Mouse (Mus musculus) CH12.LX (cell line): ENCODE measurements around the gene Lama4. TPM values are rescaled to one million over a fixed set of nuclear protein-coding genes. Genes with fewer than 3 reads are reported as not detected.
A peak's percentile ranks its signal among the peaks of the same experiment; 100 is the strongest.

Experiments
- DNase-seq: peaks from one replicate; pipeline ENCODE4 v3.0.0-alpha.2; 2013; ENCODE audit errors: extremely low read depth
- H3K27ac ChIP-seq: 2 replicates; pipeline ENCODE4 v1.5.1; 2012; ENCODE audit warnings: low read depth, mild to moderate bottlenecking, control low read depth, moderate library complexity; ENCODE audit not compliant: insufficient read depth
- H3K27me3 ChIP-seq: replicated peaks from 2 replicates; pipeline ENCODE3; 2012; ENCODE audit warnings: inconsistent platforms
- H3K36me3 ChIP-seq, 2 experiments: replicated peaks in 1 of 2; 2 replicates each; pipeline versions ENCODE3 to v1.6.1; 2012; ENCODE audit warnings: inconsistent platforms in 1 of 2, low read length in 1 of 2, mild to moderate bottlenecking in 1 of 2, mixed read lengths in 1 of 2, moderate library complexity in 1 of 2; ENCODE audit not compliant: control insufficient read depth in 1 of 2, insufficient read depth in 1 of 2
- H3K4me1 ChIP-seq, 2 experiments: 2 replicates each; pipeline ENCODE4 v1.6.1; 2012; ENCODE audit warnings: inconsistent platforms in 1 of 2, moderate library complexity in 1 of 2; ENCODE audit not compliant: insufficient read depth in 2 of 2, control insufficient read depth in 1 of 2
- H3K4me2 ChIP-seq: 2 replicates; pipeline ENCODE4 v1.6.1; 2012; ENCODE audit warnings: low read depth, mild to moderate bottlenecking, control low read depth; ENCODE audit not compliant: poor library complexity, insufficient read depth, severe bottlenecking
- H3K4me3 ChIP-seq, 3 experiments: fragments of 150-350 bp in 1 of 3; sonication (generic) in 1 of 3; replicated peaks in 1 of 3; 2 replicates each; pipeline versions ENCODE3 to v1.5.1; 2011 to 2012; ENCODE audit warnings: low read depth in 2 of 3, low read length in 2 of 3, mild to moderate bottlenecking in 2 of 3, moderate library complexity in 2 of 3, control low read depth in 1 of 3, improper control_type of control experiment in 1 of 3, inconsistent platforms in 1 of 3, mixed read lengths in 1 of 3; ENCODE audit not compliant: poor library complexity in 1 of 3
- H3K79me2 ChIP-seq: replicated peaks from 2 replicates; pipeline ENCODE4 v1.6.1; 2012; ENCODE audit warnings: mild to moderate bottlenecking, moderate library complexity; ENCODE audit not compliant: control insufficient read depth, poor library complexity, insufficient read depth, severe bottlenecking; ENCODE audit errors: extremely low read depth
- H3K9ac ChIP-seq: 2 replicates; pipeline ENCODE4 v1.6.1; 2012; ENCODE audit warnings: low read depth, mild to moderate bottlenecking, control low read depth, moderate library complexity; ENCODE audit not compliant: insufficient read depth
- H3K9me3 ChIP-seq: replicated peaks from 2 replicates; pipeline ENCODE3; 2012; ENCODE audit warnings: low read length, inconsistent platforms, mixed read lengths
- BHLHE40 ChIP-seq: IDR thresholded peaks from 2 replicates; pipeline ENCODE4 v1.6.1; 2011; ENCODE audit warnings: mild to moderate bottlenecking, low read depth, low read length, improper control_type of control experiment
- CHD2 ChIP-seq: IDR thresholded peaks from 2 replicates; pipeline ENCODE4 v1.6.1; 2011; ENCODE audit warnings: low read length, improper control_type of control experiment
- CTCF ChIP-seq, 2 experiments: IDR thresholded peaks in 1 of 2; conservative IDR thresholded peaks in 1 of 2; 2 replicates each; pipeline ENCODE4 v1.5.1; 2011 to 2012; ENCODE audit warnings: low read depth in 2 of 2, low read length in 2 of 2, improper control_type of control experiment in 1 of 2, inconsistent platforms in 1 of 2, mild to moderate bottlenecking in 1 of 2, moderate library complexity in 1 of 2
- E2F4 ChIP-seq: IDR thresholded peaks from 2 replicates; pipeline ENCODE4 v1.6.1; 2011; ENCODE audit warnings: low read depth, low read length, improper control_type of control experiment; ENCODE audit not compliant: insufficient replicate concordance
- GABPA ChIP-seq: IDR thresholded peaks from 2 replicates; pipeline ENCODE4 v1.6.1; 2012; ENCODE audit warnings: low read depth, low read length, improper control_type of control experiment, inconsistent platforms; ENCODE audit not compliant: insufficient replicate concordance
- HCFC1 ChIP-seq: IDR thresholded peaks from 2 replicates; pipeline ENCODE4 v1.6.1; 2012; ENCODE audit warnings: low read depth, mild to moderate bottlenecking, inconsistent platforms, low read length, improper control_type of control experiment
- JUN ChIP-seq: IDR thresholded peaks from 2 replicates; pipeline ENCODE4 v1.6.1; 2011; ENCODE audit warnings: low read depth, mild to moderate bottlenecking, low read length, improper control_type of control experiment, moderate library complexity; ENCODE audit not compliant: insufficient read depth
- JUND ChIP-seq: conservative IDR thresholded peaks from 2 replicates; pipeline ENCODE4 v1.6.1; 2011; ENCODE audit warnings: low read depth, low read length, improper control_type of control experiment
- KAT2A ChIP-seq: IDR thresholded peaks from 2 replicates; pipeline ENCODE4 v1.6.1; 2012; ENCODE audit warnings: low read length, improper control_type of control experiment, inconsistent platforms; ENCODE audit not compliant: insufficient replicate concordance
- MAFK ChIP-seq: IDR thresholded peaks from 2 replicates; pipeline ENCODE4 v1.6.1; 2011; ENCODE audit warnings: low read length, improper control_type of control experiment; ENCODE audit not compliant: insufficient replicate concordance
- MAX ChIP-seq: IDR thresholded peaks from 2 replicates; pipeline ENCODE4 v1.6.1; 2011; ENCODE audit warnings: low read length, improper control_type of control experiment
- MAZ ChIP-seq: IDR thresholded peaks from 2 replicates; pipeline ENCODE4 v1.6.1; 2012; ENCODE audit warnings: low read depth, mild to moderate bottlenecking, inconsistent platforms, low read length, improper control_type of control experiment, moderate library complexity
- MYC ChIP-seq: IDR thresholded peaks from 2 replicates; pipeline ENCODE4 v1.6.1; 2011; ENCODE audit warnings: low read depth, mild to moderate bottlenecking, improper control_type of control experiment, low read length
- NELFE ChIP-seq: IDR thresholded peaks from 2 replicates; pipeline ENCODE4 v1.6.1; 2011; ENCODE audit warnings: low read depth, low read length, improper control_type of control experiment
- NRF1 ChIP-seq: IDR thresholded peaks from 2 replicates; pipeline ENCODE4 v1.6.1; 2014; ENCODE audit warnings: low read depth, mild to moderate bottlenecking, inconsistent platforms, low read length, improper control_type of control experiment, moderate library complexity
- PAX5 ChIP-seq: IDR thresholded peaks from 2 replicates; pipeline ENCODE4 v1.6.1; 2012; ENCODE audit warnings: low read length, inconsistent platforms, mixed read lengths
- SIN3A ChIP-seq: IDR thresholded peaks from 2 replicates; pipeline ENCODE4 v1.6.1; 2012; ENCODE audit warnings: low read length, improper control_type of control experiment, inconsistent platforms
- SMC3 ChIP-seq: IDR thresholded peaks from 2 replicates; pipeline ENCODE4 v1.6.1; 2011; ENCODE audit warnings: low read depth, low read length, improper control_type of control experiment
- TCF12 ChIP-seq: IDR thresholded peaks from 2 replicates; pipeline ENCODE4 v1.6.1; 2014; ENCODE audit warnings: low read depth, mild to moderate bottlenecking, inconsistent platforms, low read length, improper control_type of control experiment
- UBTF ChIP-seq: IDR thresholded peaks from 2 replicates; pipeline ENCODE4 v1.6.1; 2012; ENCODE audit warnings: low read depth, mild to moderate bottlenecking, inconsistent platforms, low read length, improper control_type of control experiment, moderate library complexity
- ZNF384 ChIP-seq: IDR thresholded peaks from 2 replicates; pipeline ENCODE4 v1.6.1; 2012; ENCODE audit warnings: low read depth, low read length, improper control_type of control experiment, inconsistent platforms
- dilution Hi-C: fragments of 300-500 bp; cut with MboI; formaldehyde crosslinking; loops from 2 replicates; pipeline ENCODE4 v1.14.3; 2020; ENCODE audit warnings: low sequenced_read_pairs; ENCODE audit not compliant: extremely low pct_unique_long_range_greater_than_20kb, extremely low pct_ligation_motif_present
- in situ Hi-C: fragments of 300-500 bp; cut with MboI; formaldehyde crosslinking; loops from 3 replicates; pipeline ENCODE4 v1.14.3; 2019; ENCODE audit warnings: low sequenced_read_pairs, low pct_ligation_motif_present, low pct_unique_long_range_greater_than_20kb, mixed read lengths
- polyA plus RNA-seq: library from polyadenylated mRNA; unstranded; fragments of >175 nt; gene quantifications from 2 replicates; pipeline ENCODE4 v1.2.1, GENCODE M21; 2012; ENCODE audit warnings: low read depth; ENCODE audit not compliant: insufficient read length
- total RNA-seq, 2 experiments: library from RNA; depleted of rRNA; stranded (reverse); fragments of 300-350 nt in 1 of 2; fragments of >200 nt in 1 of 2; gene quantifications; 2 replicates each; pipeline ENCODE4 v1.2.3; 2012 to 2014

Gene Lama4
- total and polyA plus RNA-seq, 3 experiments = 0.08 to 0.50 (median 0.19) TPM

DNA sequence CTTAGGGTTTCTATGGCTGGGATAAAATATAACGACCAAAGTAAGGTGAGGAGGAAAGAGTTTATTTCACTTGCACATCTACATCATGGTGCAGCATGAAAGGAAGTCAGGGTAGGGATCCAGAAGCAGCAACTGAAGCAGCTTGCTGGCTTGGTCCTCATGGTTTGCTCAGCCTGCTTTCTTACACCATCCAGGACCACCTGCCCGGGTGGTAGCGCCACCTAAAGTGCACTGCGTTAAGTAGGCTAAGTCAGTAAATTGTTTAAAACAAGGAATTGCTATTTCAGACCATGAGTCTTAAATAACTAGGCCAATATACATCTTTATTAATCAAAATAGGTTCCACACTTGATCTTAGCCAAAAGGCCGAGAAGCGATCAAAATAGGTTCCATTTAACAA lies 173.4 kb downstream of the Lama4 start:
- Histone ChIP-seq H3K27ac (no peak overlapping the region), H3K27me3 (no peaks in the 10 kb centered on the region), H3K9me3 (no peaks in the 10 kb centered on the region), H3K79me2 (peaks cover 8% of the 10 kb centered on the region), H3K36me3 (peaks cover 32 to 68% of the 10 kb centered on the region in 2 experiments), H3K4me1 (peaks cover 0 to 16% of the 10 kb centered on the region in 2 experiments; a peak in 2 of 4 replicates), H3K9ac (no peak overlapping the region), H3K4me3 (no peak overlapping the region), H3K4me2 (no peak overlapping the region)
- dilution Hi-C loops (no loop called here), in situ Hi-C loops (no loop called here)
- TF ChIP-seq CTCF (conservative IDR thresholded peaks at IDR 0.05 in 1 of 2, IDR thresholded peaks at IDR 0.05 in 1 of 2; ENCODE audit: low read depth in 2 of 2, low read length in 2 of 2) (peak in 1 of 2 experiments; percentile 9; a peak in 1 of 4 replicates), UBTF (no peak)
- DNase-seq = no peak

DNA sequence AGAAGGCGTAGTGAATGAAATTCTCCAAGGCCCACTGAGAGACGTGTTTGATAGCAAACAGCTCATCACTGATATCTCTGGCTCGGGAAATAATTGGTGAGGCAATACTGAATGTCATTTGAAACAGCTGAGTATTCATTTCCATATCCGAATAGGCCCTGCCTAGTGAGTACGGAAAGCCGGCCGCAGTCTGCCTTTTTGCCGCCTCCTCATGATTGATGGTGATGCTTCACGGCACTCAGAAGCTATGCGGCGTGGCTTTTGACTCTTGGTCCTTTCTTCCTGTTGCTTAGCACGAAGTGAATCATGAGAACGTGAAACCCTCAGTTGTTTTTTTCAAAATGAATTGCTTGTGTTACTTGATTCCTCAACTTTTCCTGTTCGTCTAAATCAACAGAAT lies 175.5 kb downstream of the Lama4 start:
- H3K36me3 ChIP-seq = peaks cover 42 to 87% of the 10 kb centered on the region in 2 experiments
- no peaks in the 10 kb centered on the region for H3K9me3 ChIP-seq
- no peaks in the 10 kb centered on the region for H3K27me3 ChIP-seq
- no peak for DNase-seq
- TF ChIP-seq KAT2A = no peak
- TF ChIP-seq CHD2 = no peak
- no peak for TF ChIP-seq MAX
- no peak for TF ChIP-seq ZNF384
- no peak for TF ChIP-seq BHLHE40
- TF ChIP-seq MAZ = no peak
- no peak for TF ChIP-seq TCF12
- no peak overlapping the region for H3K4me2 ChIP-seq
- H3K4me3 ChIP-seq = no peak overlapping the region
- dilution Hi-C loops (no loop called here), in situ Hi-C loops (no loop called here)
- H3K4me1 ChIP-seq = peaks cover 0 to 3% of the 10 kb centered on the region in 2 experiments; a peak in 1 of 4 replicates
- no peak overlapping the region for H3K27ac ChIP-seq
- H3K79me2 ChIP-seq = no peaks in the 10 kb centered on the region
- H3K9ac ChIP-seq = no peak overlapping the region

DNA sequence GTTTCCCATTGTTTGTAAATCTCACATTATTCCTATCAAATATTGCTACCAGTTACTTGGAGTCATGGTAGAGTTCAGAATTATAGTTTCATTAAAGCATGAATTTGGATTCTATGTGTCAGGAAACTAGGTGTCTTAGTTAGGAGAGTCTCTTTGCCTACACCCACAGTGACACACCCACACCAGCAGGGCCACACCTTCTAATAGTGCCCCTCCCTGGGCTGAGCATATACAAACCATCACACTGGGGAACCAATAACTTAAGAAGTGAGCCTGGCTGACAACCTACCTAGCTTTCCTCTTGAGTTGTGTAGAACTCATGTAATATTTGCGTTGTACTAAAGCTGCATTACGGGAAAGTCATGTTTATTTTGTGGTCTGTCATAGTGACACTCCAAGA lies 176.1 kb downstream of the Lama4 start:
- dilution Hi-C loops = no loop called here
- Histone ChIP-seq H3K27ac (no peak overlapping the region), H3K27me3 (no peaks in the 10 kb centered on the region), H3K4me2 (no peak overlapping the region), H3K9ac (no peak overlapping the region), H3K36me3 (peaks cover 42 to 88% of the 10 kb centered on the region in 2 experiments), H3K4me1 (no peaks in the 10 kb centered on the region), H3K79me2 (no peaks in the 10 kb centered on the region), H3K4me3 (no peak overlapping the region), H3K9me3 (no peaks in the 10 kb centered on the region)
- DNase-seq = no peak
- in situ Hi-C loops = no loop called here
- TF ChIP-seq SMC3 (no peak), JUND (no peak), NRF1 (no peak), GABPA (no peak), NELFE (no peak), JUN (no peak), HCFC1 (no peak), E2F4 (no peak), MAFK (no peak), SIN3A (no peak), PAX5 (no peak), CTCF (conservative IDR thresholded peaks at IDR 0.05 in 1 of 2, IDR thresholded peaks at IDR 0.05 in 1 of 2; ENCODE audit: low read depth in 2 of 2, low read length in 2 of 2) (no peak), TCF12 (no peak), CHD2 (no peak), MYC (no peak), BHLHE40 (no peak), ZNF384 (no peak), UBTF (no peak)
